ENCODE assay signal across 12 mouse cellular contexts in the genomic region with DNA sequence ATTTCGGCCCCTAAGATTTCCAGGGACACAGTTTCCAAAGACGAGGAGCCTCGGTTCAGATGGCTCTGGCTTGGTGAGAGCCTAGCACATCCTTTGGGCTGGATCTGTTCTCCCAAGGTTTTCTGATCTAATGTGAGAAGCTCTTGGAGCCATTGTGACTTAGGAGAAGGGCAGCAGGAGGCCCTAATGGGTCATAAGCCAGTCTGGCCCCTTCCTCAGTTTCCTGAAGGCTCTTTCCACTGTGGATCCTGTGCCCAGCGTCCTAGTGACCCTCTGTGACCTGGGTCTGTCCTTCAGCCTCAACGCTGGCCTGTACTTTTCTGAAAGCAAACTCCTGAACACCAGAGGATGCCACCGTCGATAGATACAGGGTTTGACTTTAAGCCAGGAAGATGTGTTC.
DNase-seq lines count a peak whose midpoint lies in the region; ATAC-seq lines count a peak whose summit lies in the region.
"Had no signal": no experiment of that assay in that cellular context is flagged by ENCODE, and none has a peak within 500 bp of the region (broad histone marks: within the 10 kb centered on the region; RNA-seq: fewer than 3 reads in every experiment).

No protein-coding gene starts in this region.

- ATAC-seq in kidney, embryonic 16.5 days (ENCODE audit: low FRiP score, low TSS enrichment) = no peak
- ATAC-seq in limb, embryonic 12.5 days (ENCODE audit: insufficient number of reproducible peaks, insufficient read depth, low FRiP score, low TSS enrichment, low read depth) = no peak
- ATAC-seq: hindbrain, postnatal 0 days had no signal

- intact Hi-C loops in heart, postnatal 25 days (cut with DNase I) = no loop called here
- intact Hi-C loops in left cerebral cortex, postnatal 10 days (cut with DNase I) = no loop called here

- H3K27ac ChIP-seq in kidney, embryonic 16.5 days (ENCODE audit: low read length) = peak overlapping the region; percentile 99
- peak overlapping the region; percentile 92 for H3K27ac ChIP-seq in embryonic facial prominence, embryonic 10.5 days (replicated peaks)
- H3K27ac ChIP-seq in limb, embryonic 12.5 days = peak overlapping the region; percentile 68
- H3K27ac ChIP-seq: forebrain, embryonic 12.5 days; hindbrain, postnatal 0 days had no signal

- H3K36me3 ChIP-seq in kidney, embryonic 16.5 days (ENCODE audit: insufficient read depth, low read length) = no peaks in the 10 kb centered on the region
- no peaks in the 10 kb centered on the region for H3K36me3 ChIP-seq in embryonic facial prominence, embryonic 10.5 days (replicated peaks)
- no peaks in the 10 kb centered on the region for H3K36me3 ChIP-seq in limb, embryonic 12.5 days
- H3K36me3 ChIP-seq: forebrain, embryonic 12.5 days had no signal

- no peak overlapping the region for H3K4me2 ChIP-seq in kidney, embryonic 16.5 days (replicated peaks; ENCODE audit: low read depth, low read length)
- no peak overlapping the region for H3K4me2 ChIP-seq in limb, embryonic 12.5 days
- H3K4me2 ChIP-seq: forebrain, embryonic 12.5 days had no signal

- DNase-seq in heart, adult 11 months = peak; percentile 91
- no peak for DNase-seq in heart, postnatal 25 days (ENCODE audit: low spot score)
- no peak for DNase-seq in kidney, adult 8-10 months
- no peak for DNase-seq in embryonic facial prominence, embryonic 10.5 days (ENCODE audit: low spot score)
- DNase-seq in right cerebral cortex, adult 2 months (ENCODE audit: low spot score in 2 of 2) = no peak
- DNase-seq in left cerebral cortex, postnatal 10 days (ENCODE audit: extremely low spot score in 1 of 2, low spot score in 2 of 2) = no peak
- DNase-seq: cerebellum, adult 2 months had no signal

- 47% methylated on average over 7 of the region's 7 CpGs for WGBS in kidney, embryonic 16.5 days
- WGBS in embryonic facial prominence, embryonic 10.5 days = 72% methylated on average over 7 of the region's 7 CpGs
- 64% methylated on average over 7 of the region's 7 CpGs for WGBS in limb, embryonic 12.5 days

- no peaks in the 10 kb centered on the region for H3K9me3 ChIP-seq in kidney, embryonic 16.5 days (ENCODE audit: low read length)
- H3K9me3 ChIP-seq in embryonic facial prominence, embryonic 10.5 days = no peaks in the 10 kb centered on the region
- H3K9me3 ChIP-seq in limb, embryonic 12.5 days = no peaks in the 10 kb centered on the region
- H3K9me3 ChIP-seq: forebrain, embryonic 12.5 days had no signal

- no peaks in the 10 kb centered on the region for H3K27me3 ChIP-seq in kidney, embryonic 16.5 days (ENCODE audit: insufficient read depth, low read length)
- no peaks in the 10 kb centered on the region for H3K27me3 ChIP-seq in embryonic facial prominence, embryonic 10.5 days (replicated peaks; ENCODE audit: low read depth, poor library complexity, severe bottlenecking)
- no peaks in the 10 kb centered on the region for H3K27me3 ChIP-seq in limb, embryonic 12.5 days

- no peak overlapping the region for H3K4me3 ChIP-seq in kidney, embryonic 16.5 days (ENCODE audit: low read length)
- no peak overlapping the region for H3K4me3 ChIP-seq in embryonic facial prominence, embryonic 10.5 days
- H3K4me3 ChIP-seq in limb, embryonic 12.5 days (replicated peaks) = no peak overlapping the region
- H3K4me3 ChIP-seq: forebrain, embryonic 12.5 days; megakaryocyte, embryonic 14.5 days had no signal

- peak overlapping the region; percentile 20; the same call in 1 of the 2 replicates for H3K9ac ChIP-seq in kidney, embryonic 16.5 days (replicated peaks; ENCODE audit: low read length)
- H3K9ac ChIP-seq in limb, embryonic 12.5 days (replicated peaks) = no peak overlapping the region
- H3K9ac ChIP-seq: forebrain, embryonic 12.5 days had no signal

- H3K4me1 ChIP-seq in kidney, embryonic 16.5 days (ENCODE audit: insufficient read depth, low read length) = peaks cover 86% of the 10 kb centered on the region
- H3K4me1 ChIP-seq in embryonic facial prominence, embryonic 10.5 days = peaks cover 87% of the 10 kb centered on the region
- peaks cover 99% of the 10 kb centered on the region for H3K4me1 ChIP-seq in limb, embryonic 12.5 days (replicated peaks)
